Mouse (Mus musculus) adrenal gland (tissue): ENCODE results near the gene Pxmp4.

Source experiments
- intact Hi-C: fragments of 180-260 bp; cut with DNase I; formaldehyde crosslinking; loops from one replicate; pipeline ENCODE4 v1.15.1; 2025
- long read RNA-seq, 2 experiments: library from polyadenylated mRNA; unstranded; transcript quantifications; one replicate each; pipeline ENCODE4 v2.0.0; 2020; ENCODE audit warnings: borderline replicate concordance in 1 of 2; ENCODE audit not compliant: insufficient replicate concordance in 1 of 2

The Pxmp4 gene
- long read RNA-seq, experiment 1, transcript Pxmp4-201 (4 exons, 2,789 nt): major isoform, 15 of 32 reads
- long read RNA-seq, experiment 1, partial matches to known transcripts: 8 of 32 reads
- long read RNA-seq, experiment 1, other reads (novel, unspliced or antisense): 7 of 32 reads
- long read RNA-seq, experiment 2, transcript Pxmp4-201 (4 exons, 2,789 nt): major isoform, 12 of 23 reads
- long read RNA-seq, experiment 2, partial matches to known transcripts: 4 of 23 reads
- long read RNA-seq, experiment 2, other reads (novel, unspliced or antisense): 7 of 23 reads

GRCm38 (mm10) chr2:154603638-154604153, at the start of gene Pxmp4:
Pxmp4 (minus strand) TSS chr2:154603708.
- intact Hi-C loops: no loop called here

GRCm38 (mm10) chr2:154651363-154651762, 47.9 kb upstream of the Pxmp4 start, which contains the start of gene Chmp4b:
Chmp4b (plus strand) TSS chr2:154651705.
- intact Hi-C loops: no loop called here

GRCm38 (mm10) chr2:154650404-154650803, 46.9 kb upstream of the Pxmp4 start:
- intact Hi-C loops: no loop called here

- intact Hi-C loops: loop anchor here (5.0 to 10.0 kb wide), 2 partner anchors 39 to 297 kb away; no protein-coding TSS in a partner anchor
These were observed 44.6 kb upstream of the Pxmp4 start for GRCm38 (mm10) chr2:154648086-154648485.

GRCm38 (mm10) chr2:154646634-154647033, 43.1 kb upstream of the Pxmp4 start:
- intact Hi-C loops: loop anchor here (5.0 to 10.0 kb wide), 2 partner anchors 41 to 298 kb away; no protein-coding TSS in a partner anchor

GRCm38 (mm10) chr2:154642712-154643385, 39.3 kb upstream of the Pxmp4 start:
- intact Hi-C loops: loop anchor here (10.0 kb wide), 1 partner anchor 302 kb away; no protein-coding TSS in a partner anchor

- intact Hi-C loops: loop anchor here (10.0 kb wide), 1 partner anchor 303 kb away; no protein-coding TSS in a partner anchor
These were observed 38.5 kb upstream of the Pxmp4 start for GRCm38 (mm10) chr2:154642005-154642459.

- intact Hi-C loops: loop anchor here (10.0 kb wide), 1 partner anchor 304 kb away; no protein-coding TSS in a partner anchor
These were observed 37.7 kb upstream of the Pxmp4 start for GRCm38 (mm10) chr2:154641176-154641575.

- intact Hi-C loops: no loop called here
These were observed 35.6 kb upstream of the Pxmp4 start for GRCm38 (mm10) chr2:154639115-154639514.

- intact Hi-C loops: no loop called here
These were observed 35.0 kb upstream of the Pxmp4 start for GRCm38 (mm10) chr2:154638521-154638920.

- intact Hi-C loops: no loop called here
These were observed 32.3 kb upstream of the Pxmp4 start for GRCm38 (mm10) chr2:154635826-154636225.

- intact Hi-C loops: no loop called here
These were observed 30.6 kb upstream of the Pxmp4 start for GRCm38 (mm10) chr2:154633876-154634644.

GRCm38 (mm10) chr2:154633039-154633742, 29.7 kb upstream of the Pxmp4 start:
- intact Hi-C loops: no loop called here

- intact Hi-C loops: no loop called here
These were observed 28.8 kb upstream of the Pxmp4 start for GRCm38 (mm10) chr2:154632203-154632780.

- intact Hi-C loops: no loop called here
These were observed 27.0 kb upstream of the Pxmp4 start for GRCm38 (mm10) chr2:154630531-154630930.

- intact Hi-C loops: no loop called here
These were observed 20.6 kb upstream of the Pxmp4 start for GRCm38 (mm10) chr2:154624137-154624536.

- intact Hi-C loops: no loop called here
These were observed 18.2 kb upstream of the Pxmp4 start for GRCm38 (mm10) chr2:154621684-154622083.

GRCm38 (mm10) chr2:154617061-154617460, 13.6 kb upstream of the Pxmp4 start:
- intact Hi-C loops: no loop called here

- intact Hi-C loops: no loop called here
These were observed 12.2 kb upstream of the Pxmp4 start for GRCm38 (mm10) chr2:154615674-154616073.
